Mouse (Mus musculus): ENCODE measurements at regions not wholly inside any gene's neighbourhood (a gene's known extent, or its start where the extent isn't known, plus 50 kb on each side); places are given as distances from the start of the nearest gene placed in this dataset.

DNA sequence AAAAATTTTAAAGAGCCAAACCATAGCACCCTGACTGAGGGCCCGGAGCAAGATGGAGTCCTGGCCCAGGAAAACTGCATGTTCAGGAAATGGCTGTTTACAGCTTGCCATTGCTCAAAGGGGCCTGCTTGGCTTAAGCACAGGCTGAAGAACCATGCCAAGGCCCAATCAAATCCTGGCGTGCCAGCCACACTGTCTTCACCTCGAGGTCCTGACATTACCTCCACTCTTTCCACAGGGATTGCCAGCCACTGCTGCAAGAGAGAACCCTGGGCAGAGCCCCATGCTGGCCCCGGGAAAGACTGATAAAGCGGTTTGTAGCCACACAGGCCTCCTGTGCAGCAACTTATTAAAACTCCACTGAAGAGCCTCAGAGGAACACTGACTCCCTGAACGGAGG is 199.6 kb downstream of the Cog6 start:
- intact Hi-C loops (cut with DNase I): no loop called here
- DNase-seq: no peak

DNA sequence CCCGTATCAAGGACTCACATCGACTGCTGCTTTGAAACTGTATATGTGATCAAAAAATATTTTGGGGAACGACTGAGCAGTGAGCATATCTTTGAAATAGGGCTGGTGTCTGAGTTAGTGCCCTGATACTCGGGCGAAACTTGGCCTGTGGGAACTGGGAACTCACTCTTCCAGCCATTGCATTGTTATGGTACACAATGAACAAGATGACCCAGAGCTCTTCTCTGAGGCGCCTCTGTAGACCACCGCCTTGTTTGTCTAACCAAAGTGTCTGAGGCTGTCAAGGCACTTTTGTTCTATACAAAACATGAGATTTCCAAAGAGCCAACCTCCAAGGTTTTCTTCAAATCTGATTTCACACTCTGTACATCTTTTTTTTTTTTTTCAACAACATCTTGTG is 201.5 kb downstream of the Cog6 start:
- intact Hi-C loops (cut with DNase I): no loop called here
- no peak for DNase-seq

DNA sequence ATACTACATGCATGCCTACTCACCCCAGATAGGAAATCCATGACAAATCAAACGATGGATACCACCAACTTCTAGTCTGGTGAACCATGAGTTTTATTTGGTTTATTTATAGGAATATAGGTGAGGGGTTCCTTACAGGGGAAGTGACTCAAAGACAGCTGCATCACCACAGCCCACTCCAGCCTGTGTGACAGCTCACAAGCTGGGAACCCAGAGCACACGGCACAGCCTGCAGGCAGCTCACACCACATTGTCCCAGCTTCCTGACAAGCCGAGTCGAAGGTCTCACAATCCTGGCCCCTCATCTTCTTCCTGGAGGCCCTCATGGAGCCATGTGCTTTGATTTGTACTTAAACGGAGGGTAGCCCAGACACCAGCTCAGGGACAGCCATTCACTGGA is 214.7 kb downstream of the Cog6 start:
- intact Hi-C loops (cut with DNase I): no loop called here
- no peak for DNase-seq

DNA sequence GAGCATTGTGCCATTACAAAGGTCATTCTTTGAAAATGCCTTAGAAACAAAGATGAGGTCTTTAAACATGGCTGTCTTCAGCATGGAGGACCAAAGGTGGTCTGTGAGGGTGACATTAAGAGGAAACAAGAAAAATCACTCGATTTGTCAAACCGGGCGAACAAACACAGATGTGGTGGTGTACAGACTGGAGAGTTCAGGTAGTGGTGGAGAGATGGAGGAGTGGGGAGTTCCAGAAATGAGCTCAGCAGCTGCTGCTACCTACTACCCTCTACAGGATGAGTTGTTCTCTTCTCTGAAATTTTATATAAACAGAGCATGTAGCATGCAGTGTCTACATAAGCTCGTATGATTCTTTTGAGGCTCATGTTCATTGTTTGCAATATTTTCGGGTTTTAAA is 215.6 kb downstream of the Cog6 start:
- intact Hi-C loops (cut with DNase I): no loop called here
- DNase-seq: no peak

DNA sequence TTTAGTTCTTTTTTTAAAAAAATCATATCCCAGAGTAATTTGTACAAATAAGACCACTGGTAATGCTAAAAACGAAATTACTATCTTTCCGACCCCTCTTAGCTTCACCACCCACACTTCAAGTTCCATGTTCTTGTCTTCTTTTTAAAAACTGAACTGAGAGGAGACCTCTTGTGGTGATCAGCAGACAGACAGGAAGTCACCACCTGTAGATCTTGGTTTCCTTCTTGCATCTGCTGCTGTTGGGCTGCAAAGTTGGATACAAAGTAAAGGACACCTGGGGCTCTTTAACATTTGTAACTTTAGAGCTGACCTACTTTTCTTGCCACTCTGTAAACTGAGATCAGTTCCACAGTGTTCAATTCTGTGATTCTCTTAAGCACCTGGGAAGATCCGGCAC is 216.4 kb downstream of the Cog6 start:
- intact Hi-C loops (cut with DNase I): no loop called here
- no peak for DNase-seq

DNA sequence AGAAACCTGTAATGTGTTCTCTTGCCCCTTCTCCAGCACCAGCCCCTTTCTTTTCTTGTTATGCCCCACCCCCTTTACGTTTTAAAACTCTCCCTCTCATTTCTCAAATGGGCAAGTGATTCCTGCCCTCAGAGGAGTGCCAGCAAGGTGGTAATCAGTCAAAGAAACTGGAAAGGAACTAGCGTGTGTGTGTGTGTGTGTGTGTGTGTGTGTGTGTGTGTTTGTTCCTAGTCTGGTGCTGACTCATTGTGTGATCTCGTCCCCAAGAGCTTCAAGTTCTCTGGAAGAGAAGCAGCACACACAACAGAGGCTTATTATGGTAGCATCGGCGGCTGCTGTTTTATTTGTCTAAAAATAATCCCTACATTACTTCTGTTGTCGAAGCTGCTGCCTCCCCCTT is 219.2 kb downstream of the Cog6 start:
- no peak for DNase-seq
- intact Hi-C loops (cut with DNase I): loop anchor here (2.0 kb wide), 1 partner anchor 15 kb away; no protein-coding TSS in a partner anchor

DNA sequence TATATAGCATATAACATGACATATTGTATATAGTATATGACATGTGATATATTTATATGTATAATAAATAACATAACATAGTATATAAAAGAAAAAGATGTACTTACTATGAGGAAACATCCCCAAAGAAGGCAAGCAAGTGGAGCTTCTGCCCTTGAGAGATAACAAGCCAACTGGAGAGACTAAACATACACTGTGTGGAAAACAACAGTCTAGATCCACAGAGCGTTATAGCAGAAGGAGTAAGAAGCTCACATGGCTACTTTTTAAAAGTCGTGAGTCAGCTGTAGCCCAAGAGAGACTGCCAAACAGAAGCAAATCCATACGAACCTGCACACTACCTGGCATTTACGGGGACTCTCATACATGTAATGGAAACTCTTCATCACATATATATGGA is 219.9 kb downstream of the Cog6 start:
- DNase-seq: no peak
- intact Hi-C loops (cut with DNase I): loop anchor here (2.0 kb wide), 1 partner anchor 16 kb away; no protein-coding TSS in a partner anchor

DNA sequence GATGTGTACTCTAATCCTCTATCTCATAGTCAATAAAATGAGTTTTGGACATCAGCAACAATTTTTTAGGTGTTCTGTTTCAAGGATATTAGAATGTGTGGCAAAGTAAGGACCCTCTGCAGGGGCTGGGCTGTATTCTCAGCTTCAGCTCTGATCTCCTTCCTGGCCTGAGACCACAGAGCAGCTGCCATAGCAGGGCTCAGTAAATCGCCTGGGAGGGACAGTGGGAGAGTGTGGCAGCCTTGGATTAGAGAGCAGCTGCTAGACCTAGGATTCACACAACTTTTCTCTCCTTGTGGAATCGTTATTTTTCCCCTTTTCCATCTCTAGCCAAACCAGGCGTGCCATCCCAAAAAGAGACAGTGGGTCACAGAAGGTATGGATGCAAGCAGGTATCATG is 222.8 kb downstream of the Cog6 start:
- intact Hi-C loops (cut with DNase I): no loop called here
- peak; percentile 8 for DNase-seq

DNA sequence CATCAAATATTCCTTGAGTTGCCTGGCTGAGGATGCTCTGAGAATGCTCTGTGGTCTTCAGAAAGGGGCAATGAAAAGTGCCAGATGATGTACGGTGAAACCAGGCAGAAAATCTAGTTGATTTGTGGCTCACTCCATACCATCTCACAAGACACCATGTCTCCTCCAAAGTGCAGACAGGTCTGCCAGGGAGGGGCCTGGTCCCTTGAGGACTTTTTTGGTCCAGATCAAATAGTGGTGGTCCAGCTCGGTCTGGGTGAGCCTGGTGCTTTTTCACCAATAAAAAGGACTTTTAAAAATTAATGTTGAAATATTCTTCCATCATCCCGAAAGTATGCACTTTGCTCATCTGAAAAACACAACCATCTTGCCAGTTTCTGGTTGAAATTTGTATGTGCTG is 224.2 kb downstream of the Cog6 start:
- intact Hi-C loops (cut with DNase I): no loop called here
- no peak for DNase-seq

DNA sequence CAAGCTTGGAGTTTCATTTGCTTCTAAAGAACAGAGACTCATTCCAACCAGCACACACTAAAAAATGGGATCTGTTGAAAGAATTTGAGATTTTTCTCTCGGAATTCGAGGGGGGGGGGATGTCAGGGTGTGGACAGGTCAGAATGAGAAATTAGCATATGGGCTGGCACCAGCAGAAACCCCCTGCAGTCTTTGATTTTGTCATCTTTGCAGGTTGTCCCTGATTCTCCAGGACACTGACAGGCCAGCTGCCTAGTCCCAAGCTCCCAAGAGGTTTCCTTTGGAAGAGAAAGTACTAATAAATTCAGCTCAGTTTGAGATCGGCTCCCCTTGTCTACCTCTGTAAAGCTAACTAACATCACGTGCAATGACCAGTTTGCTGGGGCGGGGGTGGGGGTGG is 224.9 kb downstream of the Cog6 start:
- peak; percentile 22 for DNase-seq
- intact Hi-C loops (cut with DNase I): no loop called here

DNA sequence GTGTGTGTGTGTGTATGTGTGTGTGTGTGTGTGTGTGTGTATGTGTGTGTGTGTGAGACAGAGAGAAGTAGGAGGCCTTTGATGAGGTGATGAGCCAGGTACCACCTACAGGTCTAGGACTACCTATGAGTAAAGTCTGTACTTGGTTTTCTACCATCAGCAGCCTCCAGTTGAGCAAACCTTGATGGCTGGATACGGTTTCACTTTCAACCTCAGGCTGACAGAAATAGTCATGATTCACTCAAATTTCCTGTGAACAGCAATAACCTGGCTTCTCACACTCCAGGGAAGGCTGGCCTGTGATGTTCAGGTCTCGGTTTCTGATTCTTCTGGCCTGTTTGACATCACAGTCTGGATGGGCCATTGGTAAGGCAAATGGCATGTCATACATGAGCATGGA is 226.1 kb downstream of the Cog6 start:
- DNase-seq: no peak
- intact Hi-C loops (cut with DNase I): no loop called here

DNA sequence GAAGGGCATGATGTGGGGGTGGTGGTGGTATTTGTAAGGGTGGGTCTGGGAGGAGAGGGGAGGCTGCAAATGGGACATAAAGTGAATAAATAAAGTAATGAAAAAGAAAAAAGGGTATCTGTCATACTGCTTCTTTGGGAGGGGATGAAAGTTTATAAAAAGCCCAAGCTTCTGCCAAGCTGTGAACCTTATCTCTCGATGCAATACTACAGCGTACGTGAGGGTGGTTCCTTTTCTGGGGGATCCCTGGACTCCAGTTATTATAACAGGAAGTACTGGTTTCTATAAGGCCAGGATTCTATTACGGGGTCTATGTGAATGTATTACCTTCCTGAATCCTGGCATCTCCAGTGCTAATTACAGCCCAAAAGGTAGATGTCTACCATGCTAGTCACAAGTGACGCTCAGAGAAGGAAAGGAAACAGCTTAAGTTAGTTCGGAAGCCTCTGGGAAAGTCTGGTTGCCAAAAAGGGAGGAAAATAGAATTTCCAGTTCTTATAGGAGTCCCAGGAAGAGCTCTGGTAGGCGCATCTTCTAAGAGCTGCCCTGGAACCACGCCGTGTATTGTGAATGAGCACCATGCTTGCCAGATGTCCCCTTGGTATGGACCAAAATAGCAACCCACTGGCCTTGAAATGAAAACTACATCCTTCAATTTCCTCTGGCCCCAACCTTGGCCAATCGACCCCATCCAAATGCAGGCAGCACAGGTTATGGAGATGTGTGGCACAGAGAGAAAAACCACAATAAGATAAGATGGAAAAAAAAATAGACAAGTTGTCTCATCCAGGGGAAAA is 228.9 kb downstream of the Cog6 start:
- intact Hi-C loops (cut with DNase I): no loop called here
- no peak for DNase-seq

DNA sequence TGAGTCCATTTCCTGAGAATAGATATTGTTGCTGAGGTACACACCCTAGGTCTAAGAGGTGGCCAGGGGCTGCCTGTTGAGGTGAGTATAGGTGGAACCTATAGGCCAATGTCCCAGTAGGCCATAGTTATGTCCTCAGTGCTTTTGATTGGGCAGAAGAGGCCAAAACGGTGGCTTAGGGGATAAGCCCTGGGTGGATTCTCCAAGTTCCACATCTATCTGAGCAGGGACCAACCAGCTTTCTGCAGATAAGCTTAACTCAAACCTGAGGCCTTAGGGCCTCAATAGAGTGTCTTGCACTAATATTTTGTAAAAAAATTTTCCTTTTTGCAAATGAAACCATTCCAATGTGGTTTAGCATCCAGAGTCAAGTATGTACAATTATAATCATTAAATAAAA is 231.4 kb downstream of the Cog6 start:
- DNase-seq: no peak
- intact Hi-C loops (cut with DNase I): no loop called here

DNA sequence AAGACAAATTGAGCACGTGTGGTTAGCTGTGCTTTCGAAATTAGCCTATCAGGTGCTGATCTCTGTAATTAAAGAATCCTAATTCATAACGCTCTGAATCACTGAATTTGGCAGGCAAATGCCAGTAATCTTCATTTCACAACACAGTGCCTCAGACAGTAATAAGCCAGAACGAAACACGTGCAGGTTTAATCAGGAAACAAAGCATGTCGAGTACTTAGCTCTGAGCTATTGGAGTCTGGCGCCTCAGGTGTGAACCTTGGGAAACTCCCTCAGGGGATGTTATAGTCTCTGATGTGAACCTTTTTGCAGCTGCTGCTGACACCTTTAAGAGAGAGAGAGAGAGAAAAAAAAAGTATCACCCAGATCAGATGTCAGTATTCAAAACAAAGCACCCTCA is 232.6 kb downstream of the Cog6 start:
- DNase-seq: no peak
- intact Hi-C loops (cut with DNase I): no loop called here

DNA sequence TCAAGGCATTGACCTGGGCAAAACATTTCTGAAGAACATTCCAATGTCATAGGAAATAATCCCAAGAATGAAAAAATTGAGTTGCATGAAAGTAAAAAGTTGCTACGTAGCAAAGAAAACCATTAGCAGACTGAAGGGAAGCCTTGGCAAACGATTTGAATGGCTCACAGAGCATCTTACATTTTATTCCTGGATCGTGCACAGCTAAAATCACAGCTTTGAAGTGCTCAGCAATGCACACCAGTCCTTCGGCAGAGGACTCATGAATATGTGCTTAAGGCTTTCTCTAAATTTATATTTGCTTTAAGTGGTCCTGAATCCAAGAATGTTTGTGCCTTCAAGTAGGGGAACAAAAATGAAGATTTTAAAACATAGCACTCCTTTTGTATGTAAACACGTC is 234.5 kb downstream of the Cog6 start:
- no peak for DNase-seq

DNA sequence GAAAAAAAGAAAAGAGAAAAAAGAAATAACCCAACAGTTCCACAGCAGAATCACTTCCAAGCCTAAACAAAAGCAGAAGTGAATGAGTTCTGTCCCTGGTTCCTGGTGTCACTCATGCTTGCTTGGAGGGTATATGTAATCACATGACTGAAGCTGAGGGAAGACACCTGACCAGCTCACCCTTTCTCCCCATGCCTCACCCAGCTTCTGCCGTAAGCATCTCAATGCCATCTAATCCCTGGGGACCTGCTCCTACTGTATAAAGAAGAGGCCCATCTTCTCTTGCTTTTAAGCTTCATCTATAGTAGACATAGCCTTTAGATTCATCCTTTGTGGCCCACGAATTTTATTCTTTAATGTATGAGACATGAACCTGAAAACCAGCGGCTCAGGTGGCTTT is 235.5 kb downstream of the Cog6 start:
- no peak for DNase-seq

More for the DNA sequence above, 234.5 kb downstream of the Cog6 start:
- intact Hi-C loops (cut with DNase I): no loop called here

DNA sequence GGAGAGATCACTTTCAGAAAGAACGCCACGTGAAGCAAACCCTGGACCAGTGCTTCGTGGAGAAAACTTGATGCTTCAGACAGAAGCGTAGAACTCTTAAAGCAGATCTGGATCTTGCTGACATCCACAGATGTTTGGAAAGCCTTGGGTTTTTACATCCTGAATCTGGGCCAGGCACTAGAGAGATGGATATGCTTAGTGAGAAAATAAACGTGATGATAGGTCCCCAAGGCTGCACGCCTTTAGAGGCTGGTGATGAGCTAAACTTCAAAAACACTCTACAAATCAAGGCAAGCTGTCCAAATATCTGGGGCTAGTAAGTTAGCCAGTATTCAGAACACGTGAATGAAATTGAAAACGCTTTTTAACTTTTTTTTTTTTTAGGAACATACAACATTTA is 236.7 kb downstream of the Cog6 start:
- no peak for DNase-seq
- intact Hi-C loops (cut with DNase I): no loop called here

More for the DNA sequence above, 235.5 kb downstream of the Cog6 start:
- intact Hi-C loops (cut with DNase I): no loop called here

DNA sequence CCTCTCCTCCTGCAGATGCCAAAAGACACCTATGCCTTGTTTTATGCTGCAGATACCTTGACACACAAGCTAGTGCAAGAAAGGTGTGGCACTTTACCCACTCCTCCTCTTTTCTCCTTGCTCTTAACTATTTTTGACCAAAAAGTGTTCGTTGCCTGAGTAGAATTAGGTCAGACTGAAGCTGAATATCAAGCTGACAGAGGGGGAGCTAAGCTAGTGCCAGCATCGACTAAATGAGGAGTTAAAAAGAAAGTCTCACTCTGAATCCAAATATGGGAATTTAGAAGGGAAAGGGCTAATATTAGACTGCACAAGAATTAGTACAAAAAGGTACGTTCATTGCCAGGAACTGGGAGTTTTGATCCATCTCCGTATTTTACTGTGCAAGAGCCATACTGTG is 241.2 kb downstream of the Cog6 start:
- DNase-seq: no peak
- intact Hi-C loops (cut with DNase I): no loop called here

DNA sequence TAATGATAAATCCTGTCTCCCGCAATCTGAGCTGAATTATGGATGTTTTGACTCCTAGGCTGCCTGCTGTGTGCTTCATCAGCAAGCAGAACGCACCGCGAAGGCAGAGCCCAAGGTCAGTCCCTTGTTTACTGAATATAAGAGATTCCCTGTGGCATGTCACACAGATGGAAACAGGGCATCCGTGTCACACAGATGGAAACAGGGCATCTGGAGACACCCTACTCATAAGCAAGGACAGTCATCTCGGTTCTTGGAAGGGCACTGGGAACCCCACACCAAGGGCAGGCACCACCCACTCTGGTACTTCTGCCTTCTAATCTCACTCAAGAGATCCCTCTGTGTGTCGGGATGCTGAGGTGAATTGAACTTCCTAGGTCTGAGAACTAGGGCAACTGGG is 241.9 kb downstream of the Cog6 start:
- no peak for DNase-seq
- intact Hi-C loops (cut with DNase I): no loop called here

DNA sequence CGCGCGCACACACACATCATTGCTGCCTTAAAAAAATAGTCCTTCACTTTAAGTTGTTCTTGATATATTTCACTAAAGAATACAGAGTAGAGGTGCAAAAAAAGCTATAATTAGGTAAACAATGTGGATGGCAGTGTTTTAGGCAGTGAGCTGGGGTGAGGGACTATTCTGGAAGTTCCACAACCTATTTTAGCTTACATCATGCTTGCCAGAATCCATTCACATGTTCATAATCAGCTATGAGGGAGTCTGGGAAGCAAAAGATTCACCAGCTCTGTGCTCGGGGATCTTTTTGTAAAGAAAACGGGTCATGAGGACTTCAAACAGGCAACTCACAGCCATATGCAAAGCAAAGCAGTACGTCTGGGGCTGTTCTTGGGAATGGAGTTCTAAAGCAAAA is 242.3 kb downstream of the Cog6 start:
- DNase-seq: no peak
- intact Hi-C loops (cut with DNase I): no loop called here

DNA sequence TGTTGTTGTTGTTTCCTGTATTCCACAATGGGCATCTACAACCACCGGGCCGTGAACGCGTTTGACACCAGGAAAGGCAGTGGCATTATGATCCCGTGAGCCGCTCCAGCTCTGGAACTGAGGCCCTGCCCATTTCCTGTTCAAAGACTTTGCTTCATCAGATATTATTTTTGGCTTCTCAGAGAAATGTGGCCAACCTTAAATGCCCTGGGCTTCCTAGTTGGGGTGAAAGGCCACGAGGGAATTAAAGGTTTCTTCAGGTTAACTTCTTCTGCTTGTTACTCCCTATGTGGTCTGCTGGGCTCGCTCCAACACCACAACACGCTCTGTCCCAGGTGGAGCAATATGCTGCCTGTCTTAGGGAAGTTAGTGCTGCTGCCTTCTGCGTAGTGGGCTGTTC is 249.8 kb downstream of the Cog6 start:
- intact Hi-C loops (cut with DNase I): no loop called here
- no peak for DNase-seq

DNA sequence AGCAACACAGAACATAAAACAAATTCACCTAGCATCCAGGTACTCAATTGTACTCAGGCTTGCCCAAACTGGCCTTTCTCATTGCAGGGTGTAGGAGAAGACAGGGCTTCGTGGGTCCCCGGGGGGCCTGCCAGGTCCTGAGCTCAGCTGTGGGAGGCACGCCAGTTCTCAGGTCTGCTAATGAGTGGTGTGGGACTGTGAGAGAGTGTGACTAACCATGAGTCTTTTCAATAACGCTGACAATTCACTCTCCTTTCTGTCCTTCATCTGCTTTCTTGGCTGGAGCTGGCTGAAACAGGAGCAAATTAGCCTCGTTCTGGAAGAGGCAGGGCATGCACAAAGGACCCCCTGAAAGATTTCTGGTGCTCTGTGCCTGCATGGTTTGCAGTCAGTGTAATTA is 250.2 kb downstream of the Cog6 start:
- DNase-seq: peak; percentile 12
- intact Hi-C loops (cut with DNase I): no loop called here

DNA sequence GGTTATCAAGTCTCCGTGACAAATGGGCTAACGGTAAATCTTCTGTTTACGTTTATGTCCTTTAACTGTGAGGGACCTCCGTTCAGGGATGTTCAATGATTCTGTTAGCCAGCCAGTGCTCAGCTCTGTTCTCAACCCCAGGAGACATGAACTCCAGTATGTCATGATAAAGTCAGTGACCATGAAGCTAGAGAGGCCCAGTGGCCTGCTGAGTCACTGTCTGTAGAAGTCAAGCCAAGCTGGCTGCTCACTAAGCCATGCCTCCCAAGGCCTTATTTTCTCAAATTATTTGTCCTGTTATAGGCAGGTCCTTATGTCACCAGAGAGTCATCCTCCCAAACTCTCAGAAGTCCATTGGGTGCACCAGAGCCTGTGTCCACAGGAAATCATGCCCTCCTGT is 252.9 kb downstream of the Cog6 start:
- intact Hi-C loops (cut with DNase I): no loop called here
- no peak for DNase-seq

Data from left cerebral cortex, postnatal 4 days (tissue).